Mouse (Mus musculus) kidney, adult 2 months (tissue): ENCODE results near the gene Cacfd1.

Source experiments
- CTCF ChIP-seq: fragments of 200-500 bp; conservative IDR thresholded peaks from 2 replicates; pipeline ENCODE4 v1.5.1; 2011; ENCODE audit warnings: low read depth, mild to moderate bottlenecking, control low read depth, low read length, moderate library complexity, mixed read lengths; ENCODE audit not compliant: insufficient read depth, insufficient read length
- POLR2A ChIP-seq: fragments of 200-500 bp; IDR thresholded peaks from one replicate; pipeline ENCODE4 v1.6.1; 2011; ENCODE audit warnings: low read depth, low read length, control low read depth

DNA sequence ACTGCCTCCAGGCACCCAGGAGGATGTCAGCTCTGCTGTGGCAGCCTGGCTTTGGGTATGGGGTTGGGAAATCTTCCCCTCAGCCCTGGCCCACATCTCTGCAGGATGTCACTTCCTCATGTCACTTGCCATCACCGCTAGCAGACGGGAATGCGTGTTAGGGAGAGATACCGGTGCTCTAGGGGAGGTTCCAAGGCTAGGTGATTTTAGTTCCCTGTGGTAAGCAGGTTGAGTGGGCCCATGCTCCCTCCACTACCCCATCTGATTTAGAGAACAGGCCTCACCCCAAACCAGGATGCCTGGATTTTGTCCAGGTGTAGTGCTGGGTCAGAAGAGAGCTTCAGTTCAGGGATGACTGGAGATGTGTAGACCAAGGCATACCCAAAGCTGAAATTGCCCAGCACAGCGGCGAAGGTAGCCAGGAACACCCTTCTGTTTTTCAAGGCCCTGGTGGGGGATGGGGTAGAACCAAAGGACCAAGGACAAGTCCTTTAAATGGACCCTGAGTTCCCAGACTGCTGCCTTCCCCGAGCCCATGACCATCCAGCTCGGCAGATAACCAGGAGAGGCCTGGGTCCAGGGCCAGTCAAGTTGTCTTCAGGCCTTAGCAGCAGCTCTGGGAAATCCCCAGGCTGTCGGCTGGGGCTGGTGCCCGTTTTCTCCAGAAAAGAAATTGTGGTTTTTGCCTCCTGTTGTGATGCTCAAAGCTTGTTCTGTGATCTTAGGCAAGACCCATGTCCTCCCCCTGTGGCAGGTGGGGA lies 17.3 kb downstream of the Cacfd1 start:
- TF ChIP-seq POLR2A (no peak), CTCF (no peak)
